Mouse (Mus musculus) hindbrain, embryonic 10.5 days (tissue): Measurements from ENCODE around the gene Adgrv1. TPM values are rescaled to one million over a fixed set of nuclear protein-coding genes. Genes with fewer than 3 reads are reported as not detected.

Experiments used
- DNase-seq: peaks from one replicate; pipeline ENCODE4 v3.0.0-alpha.2; 2017; ENCODE audit warnings: low spot score
- H3K27ac ChIP-seq: fragments of 300-500 bp; sonication (generic); 2 replicates; pipeline ENCODE4 v1.5.1; 2016; ENCODE audit warnings: mild to moderate bottlenecking, moderate library complexity
- H3K27me3 ChIP-seq: fragments of 300-500 bp; sonication (generic); 2 replicates; pipeline ENCODE4 v1.6.1; 2016; ENCODE audit warnings: mild to moderate bottlenecking; ENCODE audit not compliant: poor library complexity, insufficient read depth, severe bottlenecking
- H3K36me3 ChIP-seq: fragments of 300-500 bp; sonication (generic); 2 replicates; pipeline ENCODE4 v1.6.1; 2016; ENCODE audit warnings: mild to moderate bottlenecking, moderate library complexity
- H3K4me1 ChIP-seq: fragments of 300-500 bp; sonication (generic); replicated peaks from 2 replicates; pipeline ENCODE4 v1.6.1; 2016; ENCODE audit warnings: mild to moderate bottlenecking
- H3K4me3 ChIP-seq: fragments of 300-500 bp; sonication (generic); 2 replicates; pipeline ENCODE4 v1.5.1; 2016; ENCODE audit warnings: mild to moderate bottlenecking, moderate library complexity
- H3K9me3 ChIP-seq: fragments of 300-500 bp; sonication (generic); 2 replicates; pipeline ENCODE4 v1.6.1; 2016; ENCODE audit warnings: mild to moderate bottlenecking, moderate library complexity
- WGBS: fragments of 180-500 bp; shearing (Covaris S2); methylation state at CpG from one replicate; pipeline ENCODE4 v1.1.7; 2016; 5-methylcytosine and 5-hydroxymethylcytosine counted together
- polyA plus RNA-seq: library from polyadenylated mRNA; unstranded; fragments of >200 nt; fragmentation: Nextera tagmentation; extraction: Ambion mirVana; gene quantifications from 2 replicates; pipeline ENCODE4 v1.2.1, GENCODE M21; 2016

Gene Adgrv1
- polyA plus RNA-seq, 1 experiment from 2014 or later, result 45.3 TPM

GRCm38 (mm10) chr13:81238855-81239254, 394.1 kb downstream of the Adgrv1 start:
- no peak overlapping the region for H3K4me3 ChIP-seq
- no peaks in the 10 kb centered on the region for H3K9me3 ChIP-seq
- DNase-seq, result no peak
- WGBS, result 90% methylated on average over 7 of the region's 7 CpGs
- H3K27me3 ChIP-seq, result no peaks in the 10 kb centered on the region
- peaks cover 14% of the 10 kb centered on the region for H3K36me3 ChIP-seq
- no peaks in the 10 kb centered on the region for H3K4me1 ChIP-seq
- no peak overlapping the region for H3K27ac ChIP-seq

- 90% methylated on average over 5 of the region's 5 CpGs for WGBS
- no peaks in the 10 kb centered on the region for H3K9me3 ChIP-seq
- H3K36me3 ChIP-seq, result peaks cover 9% of the 10 kb centered on the region
- H3K4me3 ChIP-seq, result no peak overlapping the region
- no peaks in the 10 kb centered on the region for H3K4me1 ChIP-seq
- H3K27me3 ChIP-seq, result no peaks in the 10 kb centered on the region
- no peak overlapping the region for H3K27ac ChIP-seq
- DNase-seq, result no peak
Observed at GRCm38 (mm10) chr13:81237947-81238346, 395.0 kb downstream of the Adgrv1 start.

GRCm38 (mm10) chr13:81236758-81237395, 396.1 kb downstream of the Adgrv1 start:
- 93% methylated on average over 3 of the region's 3 CpGs for WGBS

GRCm38 (mm10) chr13:81234031-81234430, 398.9 kb downstream of the Adgrv1 start:
- Histone ChIP-seq H3K27me3 (no peaks in the 10 kb centered on the region), H3K36me3 (no peaks in the 10 kb centered on the region), H3K4me1 (no peaks in the 10 kb centered on the region), H3K9me3 (no peaks in the 10 kb centered on the region), H3K27ac (no peak overlapping the region), H3K4me3 (no peak overlapping the region)
- DNase-seq, result no peak
- 87% methylated on average over 2 of the region's 2 CpGs for WGBS

More at GRCm38 (mm10) chr13:81236758-81237395, 396.1 kb downstream of the Adgrv1 start:
- no peaks in the 10 kb centered on the region for H3K9me3 ChIP-seq
- H3K4me1 ChIP-seq, result no peaks in the 10 kb centered on the region
- H3K4me3 ChIP-seq, result no peak overlapping the region
- no peak overlapping the region for H3K27ac ChIP-seq
- no peak for DNase-seq
- H3K36me3 ChIP-seq, result peaks cover 3% of the 10 kb centered on the region; the same call in 1 of the 2 replicates
- H3K27me3 ChIP-seq, result no peaks in the 10 kb centered on the region

GRCm38 (mm10) chr13:81232839-81233238, 400.1 kb downstream of the Adgrv1 start:
- no peaks in the 10 kb centered on the region for H3K36me3 ChIP-seq
- no peak overlapping the region for H3K4me3 ChIP-seq
- no peak for DNase-seq

GRCm38 (mm10) chr13:81230161-81230560, 402.8 kb downstream of the Adgrv1 start:
- no peak overlapping the region for H3K27ac ChIP-seq

More at GRCm38 (mm10) chr13:81232839-81233238, 400.1 kb downstream of the Adgrv1 start:
- no peak overlapping the region for H3K27ac ChIP-seq
- H3K9me3 ChIP-seq, result no peaks in the 10 kb centered on the region
- no peaks in the 10 kb centered on the region for H3K4me1 ChIP-seq
- H3K27me3 ChIP-seq, result no peaks in the 10 kb centered on the region

GRCm38 (mm10) chr13:81223768-81224167, 409.2 kb downstream of the Adgrv1 start:
- H3K27ac ChIP-seq, result no peak overlapping the region
- WGBS, result 94% methylated on average over 3 of the region's 3 CpGs
- H3K4me3 ChIP-seq, result no peak overlapping the region
- H3K4me1 ChIP-seq, result no peaks in the 10 kb centered on the region
- H3K27me3 ChIP-seq, result no peaks in the 10 kb centered on the region
- 0 out of 2 replicates have a peak, but pooled peaks cover 2% of the 10 kb centered on the region for H3K36me3 ChIP-seq
- no peaks in the 10 kb centered on the region for H3K9me3 ChIP-seq
- no peak for DNase-seq

More at GRCm38 (mm10) chr13:81230161-81230560, 402.8 kb downstream of the Adgrv1 start:
- no peaks in the 10 kb centered on the region for H3K27me3 ChIP-seq
- no peak for DNase-seq
- 81% methylated on average over 4 of the region's 4 CpGs for WGBS
- H3K36me3 ChIP-seq, result no peaks in the 10 kb centered on the region
- H3K4me3 ChIP-seq, result no peak overlapping the region
- H3K9me3 ChIP-seq, result no peaks in the 10 kb centered on the region
- H3K4me1 ChIP-seq, result no peaks in the 10 kb centered on the region

- DNase-seq, result no peak
- Histone ChIP-seq H3K4me3 (no peak overlapping the region), H3K27ac (no peak overlapping the region), H3K4me1 (no peaks in the 10 kb centered on the region), H3K9me3 (no peaks in the 10 kb centered on the region), H3K36me3 (0 out of 2 replicates have a peak, but pooled peaks cover 2% of the 10 kb centered on the region), H3K27me3 (no peaks in the 10 kb centered on the region)
- 91% methylated on average over 1 of the region's 1 CpGs for WGBS
Observed at GRCm38 (mm10) chr13:81222377-81222776, 410.6 kb downstream of the Adgrv1 start.

- Histone ChIP-seq H3K4me1 (no peaks in the 10 kb centered on the region), H3K9me3 (peaks cover 13% of the 10 kb centered on the region; the same call in 1 of the 2 replicates), H3K27ac (no peak overlapping the region), H3K36me3 (peaks cover 7% of the 10 kb centered on the region), H3K27me3 (no peaks in the 10 kb centered on the region), H3K4me3 (no peak overlapping the region)
- no peak for DNase-seq
- WGBS, result 67% methylated on average over 1 of the region's 1 CpGs
Observed at GRCm38 (mm10) chr13:81211436-81211835, 421.5 kb downstream of the Adgrv1 start.

GRCm38 (mm10) chr13:81210516-81210915, 422.4 kb downstream of the Adgrv1 start:
- Histone ChIP-seq H3K27ac (no peak overlapping the region), H3K36me3 (no peaks in the 10 kb centered on the region), H3K4me3 (no peak overlapping the region), H3K9me3 (peaks cover 13% of the 10 kb centered on the region; the same call in 1 of the 2 replicates), H3K27me3 (no peaks in the 10 kb centered on the region), H3K4me1 (no peaks in the 10 kb centered on the region)
- WGBS, result 95% methylated on average over 2 of the region's 2 CpGs
- no peak for DNase-seq

- DNase-seq, result no peak
Observed at GRCm38 (mm10) chr13:81209815-81210214, 423.1 kb downstream of the Adgrv1 start.

GRCm38 (mm10) chr13:81208106-81208613, 424.8 kb downstream of the Adgrv1 start:
- Histone ChIP-seq H3K27me3 (no peaks in the 10 kb centered on the region), H3K9me3 (0 out of 2 replicates have a peak, but pooled peaks cover under 1% of the 10 kb centered on the region), H3K4me3 (no peak overlapping the region), H3K27ac (no peak overlapping the region), H3K36me3 (peaks cover 4% of the 10 kb centered on the region; the same call in 1 of the 2 replicates), H3K4me1 (no peaks in the 10 kb centered on the region)
- 84% methylated on average over 1 of the region's 1 CpGs for WGBS
- no peak for DNase-seq

More at GRCm38 (mm10) chr13:81209815-81210214, 423.1 kb downstream of the Adgrv1 start:
- no peaks in the 10 kb centered on the region for H3K4me1 ChIP-seq
- H3K9me3 ChIP-seq, result peaks cover 9% of the 10 kb centered on the region; the same call in 1 of the 2 replicates
- H3K27ac ChIP-seq, result no peak overlapping the region
- H3K27me3 ChIP-seq, result no peaks in the 10 kb centered on the region
- H3K36me3 ChIP-seq, result peaks cover 3% of the 10 kb centered on the region; the same call in 1 of the 2 replicates
- no peak overlapping the region for H3K4me3 ChIP-seq
- 88% methylated on average over 3 of the region's 3 CpGs for WGBS
